Mouse (Mus musculus): ENCODE data around the gene Enah. TPM values are rescaled to one million over a fixed set of nuclear protein-coding genes. Genes with fewer than 3 reads are reported as not detected.

Enah gene
- polyA plus RNA-seq, 1 experiment: 7.2 TPM

DNA sequence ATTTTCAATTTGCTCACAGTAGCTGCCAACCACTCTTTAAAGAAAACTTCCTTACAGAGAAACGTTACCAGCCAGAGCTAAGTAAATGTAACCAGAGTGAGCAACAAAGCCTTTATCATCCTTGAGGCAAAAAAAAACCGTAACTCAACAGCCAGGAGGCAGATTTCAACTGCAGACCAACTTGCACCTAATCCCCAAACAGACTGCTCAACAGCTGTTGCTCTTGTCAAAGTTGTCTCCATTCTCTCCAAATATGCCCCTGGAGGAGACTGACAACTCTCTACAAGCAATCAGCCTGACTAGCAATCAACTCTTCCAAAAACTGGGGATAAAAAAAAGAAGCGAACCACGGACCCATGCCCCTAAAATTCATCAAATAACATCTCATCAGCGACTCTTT, 26.2 kb downstream of the Enah start:
- H3K27me3 ChIP-seq (ENCODE audit: control insufficient read depth, insufficient read depth, low read length): no peaks in the 10 kb centered on the region
- DNase-seq: no peak
- H3K27ac ChIP-seq (ENCODE audit: control insufficient read depth, insufficient read depth, low read length): no peak overlapping the region
- no peak overlapping the region for H3K4me3 ChIP-seq (ENCODE audit: control insufficient read depth, insufficient read depth, low read length)
- WGBS: 87% methylated on average over 5 of the region's 5 CpGs
- TF ChIP-seq POLR2A (IDR thresholded peaks at IDR 0.05; ENCODE audit: control insufficient read depth, extremely low read depth, insufficient read depth, low read length, poor library complexity): no peak
- no peak for TF ChIP-seq CTCF (IDR thresholded peaks at IDR 0.05; ENCODE audit: borderline replicate concordance, control insufficient read depth, extremely low read depth, insufficient read depth, low read length, poor library complexity)
- H3K4me1 ChIP-seq (replicated peaks; ENCODE audit: control insufficient read depth, insufficient read depth, low read length): no peaks in the 10 kb centered on the region
- no peaks in the 10 kb centered on the region for H3K36me3 ChIP-seq (ENCODE audit: control insufficient read depth, insufficient read depth, low read length)

DNA sequence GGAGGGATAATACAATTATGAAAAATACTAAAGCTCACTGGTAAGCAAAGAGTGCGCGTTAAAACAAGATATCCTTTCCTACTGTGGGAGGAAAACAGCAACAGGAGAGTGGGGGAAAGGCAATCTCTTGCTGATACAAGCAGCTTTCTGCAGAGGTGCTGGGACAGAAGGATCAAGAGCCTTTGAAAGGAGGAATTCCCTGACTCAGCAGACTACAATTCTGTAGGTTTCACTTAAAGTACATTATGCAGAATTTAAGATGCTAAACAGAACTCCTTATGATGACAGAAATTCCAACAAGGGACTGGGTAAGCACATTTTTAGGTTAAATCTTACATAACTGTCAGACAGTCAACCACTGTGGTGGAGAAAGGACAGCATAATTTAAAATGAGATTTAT, 31.4 kb downstream of the Enah start:
- no peak overlapping the region for H3K4me3 ChIP-seq (ENCODE audit: control insufficient read depth, insufficient read depth, low read length)
- no peaks in the 10 kb centered on the region for H3K27me3 ChIP-seq (ENCODE audit: control insufficient read depth, insufficient read depth, low read length)
- DNase-seq: no peak
- TF ChIP-seq CTCF (IDR thresholded peaks at IDR 0.05; ENCODE audit: borderline replicate concordance, control insufficient read depth, extremely low read depth, insufficient read depth, low read length, poor library complexity) (no peak), POLR2A (IDR thresholded peaks at IDR 0.05; ENCODE audit: control insufficient read depth, extremely low read depth, insufficient read depth, low read length, poor library complexity) (no peak)
- no peaks in the 10 kb centered on the region for H3K36me3 ChIP-seq (ENCODE audit: control insufficient read depth, insufficient read depth, low read length)
- 96% methylated on average over 2 of the region's 2 CpGs for whole genome bisulfite sequencing
- H3K27ac ChIP-seq (ENCODE audit: control insufficient read depth, insufficient read depth, low read length): no peak overlapping the region
- H3K4me1 ChIP-seq (replicated peaks; ENCODE audit: control insufficient read depth, insufficient read depth, low read length): no peaks in the 10 kb centered on the region

DNA sequence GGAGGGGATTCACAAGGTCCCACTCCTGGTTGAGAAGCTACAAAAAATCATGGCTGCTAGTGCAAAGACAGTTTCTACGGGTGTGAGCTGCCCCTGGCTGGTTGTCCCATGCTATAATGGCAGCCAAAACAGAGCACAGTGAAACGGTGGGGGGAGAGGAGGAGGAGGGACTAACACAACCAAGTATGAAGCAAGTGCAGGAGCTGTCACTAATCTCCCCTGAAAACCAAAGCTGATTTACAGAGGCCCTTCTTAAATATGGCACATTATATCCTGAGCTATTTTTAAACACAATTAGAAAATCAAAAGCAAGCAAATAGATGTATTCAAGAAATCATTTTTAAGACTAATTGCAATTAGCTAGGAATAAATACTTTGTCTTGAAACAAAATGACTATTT, 32.6 kb downstream of the Enah start:
- WGBS: 70% methylated on average over 2 of the region's 2 CpGs
- no peak for DNase-seq
- no peak overlapping the region for H3K27ac ChIP-seq (ENCODE audit: control insufficient read depth, insufficient read depth, low read length)
- no peaks in the 10 kb centered on the region for H3K4me1 ChIP-seq (replicated peaks; ENCODE audit: control insufficient read depth, insufficient read depth, low read length)
- TF ChIP-seq POLR2A (IDR thresholded peaks at IDR 0.05; ENCODE audit: control insufficient read depth, extremely low read depth, insufficient read depth, low read length, poor library complexity) (no peak), CTCF (IDR thresholded peaks at IDR 0.05; ENCODE audit: borderline replicate concordance, control insufficient read depth, extremely low read depth, insufficient read depth, low read length, poor library complexity) (no peak)
- H3K36me3 ChIP-seq (ENCODE audit: control insufficient read depth, insufficient read depth, low read length): no peaks in the 10 kb centered on the region
- no peak overlapping the region for H3K4me3 ChIP-seq (ENCODE audit: control insufficient read depth, insufficient read depth, low read length)
- H3K27me3 ChIP-seq (ENCODE audit: control insufficient read depth, insufficient read depth, low read length): no peaks in the 10 kb centered on the region

DNA sequence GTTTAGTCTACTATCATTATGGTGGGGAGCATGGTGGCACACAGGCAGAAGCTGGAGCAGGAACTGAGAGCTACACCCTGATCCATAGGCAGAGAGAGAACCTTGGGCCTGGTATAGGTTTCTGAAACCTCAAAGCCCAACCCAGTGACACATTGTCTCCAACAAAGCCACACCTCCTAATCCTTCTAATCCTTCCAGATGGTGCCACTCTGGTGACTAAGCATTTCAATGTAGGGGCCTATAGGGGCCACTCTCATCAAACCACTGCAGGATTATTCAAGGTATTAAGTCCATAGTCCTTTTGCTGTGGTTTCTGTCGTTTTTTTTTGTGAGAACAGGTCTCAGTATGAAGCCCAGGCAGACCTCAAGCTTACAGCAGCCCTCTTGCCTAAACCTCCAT, 33.9 kb downstream of the Enah start:
- Histone ChIP-seq H3K27ac (ENCODE audit: control insufficient read depth, insufficient read depth, low read length) (no peak overlapping the region), H3K36me3 (ENCODE audit: control insufficient read depth, insufficient read depth, low read length) (no peaks in the 10 kb centered on the region), H3K4me3 (ENCODE audit: control insufficient read depth, insufficient read depth, low read length) (no peak overlapping the region), H3K4me1 (replicated peaks; ENCODE audit: control insufficient read depth, insufficient read depth, low read length) (no peaks in the 10 kb centered on the region), H3K27me3 (ENCODE audit: control insufficient read depth, insufficient read depth, low read length) (no peaks in the 10 kb centered on the region)
- 73% methylated on average over 1 of the region's 1 CpGs for WGBS
- no peak for TF ChIP-seq POLR2A (IDR thresholded peaks at IDR 0.05; ENCODE audit: control insufficient read depth, extremely low read depth, insufficient read depth, low read length, poor library complexity)
- no peak for TF ChIP-seq CTCF (IDR thresholded peaks at IDR 0.05; ENCODE audit: borderline replicate concordance, control insufficient read depth, extremely low read depth, insufficient read depth, low read length, poor library complexity)
- DNase-seq: no peak

DNA sequence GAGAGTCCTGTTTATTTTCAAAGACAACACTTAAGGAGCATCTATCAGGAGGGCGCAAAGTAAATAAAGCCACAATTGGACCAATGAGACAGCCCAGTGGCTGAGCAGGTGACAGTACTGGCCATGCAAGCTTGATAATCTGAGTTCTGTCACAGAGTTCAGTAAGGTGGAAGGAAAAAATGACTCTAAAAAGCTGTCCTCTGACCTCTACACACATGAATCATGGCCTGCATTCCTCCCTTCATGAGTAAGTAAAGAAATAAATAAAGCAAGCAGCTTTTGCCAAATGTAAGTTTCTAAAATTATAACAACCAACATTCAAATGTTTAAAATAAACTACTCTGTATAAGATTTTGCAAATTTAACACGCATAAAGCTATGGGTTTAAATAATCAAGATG, 35.0 kb downstream of the Enah start:
- no peaks in the 10 kb centered on the region for H3K36me3 ChIP-seq (ENCODE audit: control insufficient read depth, insufficient read depth, low read length)
- H3K4me3 ChIP-seq (ENCODE audit: control insufficient read depth, insufficient read depth, low read length): no peak overlapping the region
- no peaks in the 10 kb centered on the region for H3K4me1 ChIP-seq (replicated peaks; ENCODE audit: control insufficient read depth, insufficient read depth, low read length)
- no peaks in the 10 kb centered on the region for H3K27me3 ChIP-seq (ENCODE audit: control insufficient read depth, insufficient read depth, low read length)
- no peak overlapping the region for H3K27ac ChIP-seq (ENCODE audit: control insufficient read depth, insufficient read depth, low read length)
- DNase-seq: no peak
- TF ChIP-seq CTCF (IDR thresholded peaks at IDR 0.05; ENCODE audit: borderline replicate concordance, control insufficient read depth, extremely low read depth, insufficient read depth, low read length, poor library complexity): no peak
- TF ChIP-seq POLR2A (IDR thresholded peaks at IDR 0.05; ENCODE audit: control insufficient read depth, extremely low read depth, insufficient read depth, low read length, poor library complexity): no peak
- 95% methylated on average over 2 of the region's 2 CpGs for WGBS

DNA sequence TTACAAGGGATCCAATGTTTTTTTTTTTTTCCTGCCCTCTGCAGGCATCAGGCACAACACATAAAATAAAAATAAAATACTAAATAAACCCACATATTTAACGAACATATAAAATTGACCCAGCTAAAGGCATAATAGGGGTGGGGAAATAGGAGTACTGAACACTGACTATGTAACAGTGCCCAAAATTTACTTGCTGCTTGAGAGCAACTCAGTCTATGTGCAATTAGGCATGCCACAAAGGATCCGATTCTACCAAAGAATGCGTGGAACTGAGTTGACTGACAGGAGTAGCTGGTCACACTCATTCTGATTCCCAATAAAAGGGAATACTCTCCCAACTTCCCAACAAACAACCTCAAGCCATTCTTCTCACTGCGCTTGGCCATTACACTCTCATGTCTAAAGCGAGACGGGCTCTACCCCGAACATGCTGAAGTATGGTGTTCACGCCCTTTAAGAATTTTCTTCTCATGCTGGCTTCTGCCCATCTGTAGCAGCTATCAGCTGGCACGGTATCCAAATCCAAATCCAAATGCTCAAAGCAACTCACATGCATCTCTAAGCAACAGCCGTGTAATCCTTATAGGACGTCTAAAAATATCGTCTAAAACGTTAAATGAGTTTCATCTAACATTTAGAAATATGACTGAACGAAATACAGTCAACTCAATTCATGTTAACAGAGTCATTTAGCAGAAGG, 39.6 kb downstream of the Enah start:
- DNase-seq: no peak
- no peaks in the 10 kb centered on the region for H3K36me3 ChIP-seq (ENCODE audit: control insufficient read depth, insufficient read depth, low read length)
- no peak for TF ChIP-seq CTCF (IDR thresholded peaks at IDR 0.05; ENCODE audit: borderline replicate concordance, control insufficient read depth, extremely low read depth, insufficient read depth, low read length, poor library complexity)
- no peak for TF ChIP-seq POLR2A (IDR thresholded peaks at IDR 0.05; ENCODE audit: control insufficient read depth, extremely low read depth, insufficient read depth, low read length, poor library complexity)
- H3K4me3 ChIP-seq (ENCODE audit: control insufficient read depth, insufficient read depth, low read length): no peak overlapping the region
- no peaks in the 10 kb centered on the region for H3K4me1 ChIP-seq (replicated peaks; ENCODE audit: control insufficient read depth, insufficient read depth, low read length)
- H3K27me3 ChIP-seq (ENCODE audit: control insufficient read depth, insufficient read depth, low read length): no peaks in the 10 kb centered on the region
- H3K27ac ChIP-seq (ENCODE audit: control insufficient read depth, insufficient read depth, low read length): no peak overlapping the region
- WGBS: 94% methylated on average over 14 of the region's 14 CpGs

DNA sequence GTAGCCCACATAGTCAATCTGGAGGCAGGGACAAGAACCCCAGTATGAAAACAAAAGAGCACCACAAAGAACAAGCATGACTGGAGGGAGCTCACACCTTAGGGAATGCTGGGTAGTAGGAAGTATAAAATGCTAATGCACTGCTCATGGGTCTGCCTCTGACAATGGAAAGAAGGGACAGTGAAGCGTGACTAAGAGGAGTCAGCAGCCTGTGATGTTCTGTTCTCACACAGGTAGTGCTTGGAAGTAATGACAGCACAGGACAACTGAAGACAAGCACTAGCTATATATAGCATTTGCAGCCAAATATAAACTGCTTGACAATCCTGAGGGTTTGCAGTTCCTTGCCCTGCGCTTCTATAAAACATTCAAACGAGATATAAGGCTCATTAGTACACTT, 44.3 kb downstream of the Enah start:
- Histone ChIP-seq H3K4me1 (replicated peaks; ENCODE audit: control insufficient read depth, insufficient read depth, low read length) (no peaks in the 10 kb centered on the region), H3K36me3 (ENCODE audit: control insufficient read depth, insufficient read depth, low read length) (no peaks in the 10 kb centered on the region), H3K27me3 (ENCODE audit: control insufficient read depth, insufficient read depth, low read length) (no peaks in the 10 kb centered on the region), H3K4me3 (ENCODE audit: control insufficient read depth, insufficient read depth, low read length) (no peak overlapping the region), H3K27ac (ENCODE audit: control insufficient read depth, insufficient read depth, low read length) (no peak overlapping the region)
- 81% methylated on average over 3 of the region's 3 CpGs for WGBS
- no peak for TF ChIP-seq POLR2A (IDR thresholded peaks at IDR 0.05; ENCODE audit: control insufficient read depth, extremely low read depth, insufficient read depth, low read length, poor library complexity)
- no peak for TF ChIP-seq CTCF (IDR thresholded peaks at IDR 0.05; ENCODE audit: borderline replicate concordance, control insufficient read depth, extremely low read depth, insufficient read depth, low read length, poor library complexity)
- DNase-seq: no peak

All from thymus, adult 2 months (tissue).